Mouse (Mus musculus) spleen, postnatal 4 days (tissue): Measurements from ENCODE around the gene Pik3ca.
A peak's percentile ranks its signal among the peaks of the same experiment; 100 is the strongest.

Experiments used
- DNase-seq, 2 experiments: peaks; one replicate each; pipeline ENCODE4 v3.0.0; 2022; ENCODE audit warnings: low spot score in 2 of 2

Gene Pik3ca

DNA sequence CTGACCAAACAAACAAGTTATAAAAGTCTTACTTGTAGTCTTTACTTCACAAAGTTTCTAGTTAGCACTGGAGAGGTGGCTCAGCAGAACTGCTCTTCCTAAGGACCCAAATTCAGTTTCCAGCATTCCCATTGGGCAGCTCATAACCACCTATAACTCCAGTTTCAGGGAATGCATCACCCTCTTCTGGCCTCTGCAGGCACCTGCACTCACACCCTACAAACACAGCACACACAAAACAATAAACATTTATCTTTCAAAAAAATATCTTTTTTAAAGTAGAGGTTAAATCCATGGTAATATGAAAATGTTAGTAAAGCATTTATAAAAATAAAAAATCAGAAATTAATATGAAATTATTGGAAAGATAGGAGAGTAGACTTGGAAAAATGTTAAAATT lies 44.2 kb downstream of the Pik3ca start:
- no peak for DNase-seq

DNA sequence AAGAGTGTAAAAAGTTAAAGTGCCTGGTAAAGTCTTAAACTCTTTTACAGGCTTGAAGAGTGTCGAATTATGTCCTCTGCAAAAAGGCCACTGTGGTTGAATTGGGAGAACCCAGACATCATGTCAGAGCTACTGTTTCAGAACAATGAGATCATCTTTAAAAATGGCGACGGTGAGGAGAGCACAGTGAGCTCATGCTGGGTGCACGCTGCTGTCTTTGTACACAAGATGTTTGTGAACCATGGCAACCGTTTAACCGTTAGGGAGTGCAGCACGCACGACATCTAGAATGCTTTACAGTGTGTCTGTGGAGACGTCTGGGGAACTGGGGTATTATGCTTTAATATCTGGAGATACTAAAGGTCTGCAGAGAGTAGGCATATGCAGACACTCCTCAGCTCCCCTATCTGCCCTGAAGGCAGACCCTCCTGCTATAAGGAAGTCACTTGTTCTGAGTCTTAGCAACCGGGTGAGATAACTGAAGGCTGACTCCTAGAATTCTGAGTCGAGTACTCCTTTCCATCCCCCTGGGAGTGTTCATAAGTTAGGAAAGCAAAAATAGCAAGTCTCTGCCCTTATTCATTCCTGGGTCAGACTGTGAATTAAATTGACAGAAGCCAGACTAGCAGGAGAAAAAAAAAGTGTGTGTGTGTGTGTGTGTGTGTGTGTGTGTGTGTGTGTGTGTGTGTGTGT lies 57.0 kb downstream of the Pik3ca start:
- peak in 1 of 2 experiments; percentile 45 for DNase-seq

DNA sequence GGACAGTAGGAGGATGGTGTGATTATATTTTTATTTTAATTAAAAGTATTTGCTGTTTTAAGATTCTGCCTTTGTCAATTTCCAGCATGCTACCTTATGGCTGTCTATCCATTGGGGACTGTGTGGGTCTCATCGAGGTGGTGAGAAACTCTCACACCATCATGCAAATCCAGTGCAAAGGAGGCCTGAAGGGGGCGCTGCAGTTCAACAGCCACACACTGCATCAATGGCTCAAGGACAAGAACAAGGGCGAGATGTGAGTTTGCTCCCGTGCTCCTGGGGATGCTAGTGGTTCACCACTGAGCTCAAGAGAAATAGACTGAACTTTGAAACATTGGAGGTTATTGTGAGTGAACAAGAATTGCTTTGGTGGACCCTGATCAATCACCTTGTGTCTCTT lies 62.3 kb downstream of the Pik3ca start:
- DNase-seq, result peak; percentile 51 to 82

DNA sequence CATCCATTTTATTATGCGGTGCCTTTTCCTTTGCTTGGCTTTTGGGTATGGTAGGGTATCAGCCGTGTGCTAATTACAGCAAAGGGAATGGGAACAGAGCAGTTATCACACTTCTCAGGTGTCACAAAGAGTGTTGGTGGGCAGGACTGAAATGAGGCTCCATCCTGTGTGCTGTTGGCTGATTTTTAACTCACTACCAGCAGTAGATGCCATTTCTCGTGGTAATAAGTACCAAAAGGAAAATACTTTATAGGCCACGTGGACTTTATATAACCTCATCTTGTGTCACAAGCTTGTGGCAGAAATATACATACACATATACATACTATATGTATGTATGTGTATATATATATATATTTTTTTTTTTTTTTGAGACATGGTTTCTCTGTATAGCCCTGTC lies 69.8 kb downstream of the Pik3ca start:
- no peak for DNase-seq

DNA sequence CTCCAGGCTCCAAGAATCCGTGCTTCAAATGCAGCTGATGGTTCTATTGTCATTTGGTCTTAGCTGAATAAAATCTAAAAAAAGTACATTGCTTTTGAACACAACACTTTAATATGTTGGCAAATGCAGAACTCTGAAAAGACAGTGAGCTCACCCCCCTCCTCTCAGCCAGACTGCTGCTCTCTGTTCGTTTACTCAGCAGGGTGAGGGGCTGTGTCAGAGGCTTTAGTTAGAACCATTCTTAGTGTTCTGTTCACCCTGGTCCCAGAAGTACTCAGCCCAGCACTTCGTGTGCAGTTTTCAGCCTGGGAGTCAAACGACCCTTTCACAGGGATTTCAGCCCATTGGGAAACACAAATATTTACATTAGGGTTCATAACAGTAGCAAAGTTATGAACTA lies 70.9 kb downstream of the Pik3ca start:
- no peak for DNase-seq

DNA sequence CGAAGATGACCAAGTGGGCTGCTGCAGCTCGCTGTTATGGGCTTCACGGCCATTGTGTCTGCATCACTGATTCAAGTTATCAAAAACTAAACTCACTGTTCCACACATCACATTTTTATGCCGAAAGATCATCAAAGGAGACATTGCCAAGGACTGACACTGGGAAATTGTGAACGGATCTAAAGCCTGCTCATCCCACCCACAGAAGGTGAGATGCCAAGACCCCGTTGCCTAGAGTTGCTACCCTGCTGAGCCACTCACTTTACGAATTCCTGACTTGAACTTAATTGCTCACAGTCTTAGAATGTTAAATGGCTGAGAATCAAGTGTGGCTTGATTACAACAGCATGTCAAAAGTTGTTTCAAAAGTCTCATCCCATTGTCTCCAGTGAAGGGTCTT lies 73.0 kb downstream of the Pik3ca start:
- DNase-seq, result no peak

DNA sequence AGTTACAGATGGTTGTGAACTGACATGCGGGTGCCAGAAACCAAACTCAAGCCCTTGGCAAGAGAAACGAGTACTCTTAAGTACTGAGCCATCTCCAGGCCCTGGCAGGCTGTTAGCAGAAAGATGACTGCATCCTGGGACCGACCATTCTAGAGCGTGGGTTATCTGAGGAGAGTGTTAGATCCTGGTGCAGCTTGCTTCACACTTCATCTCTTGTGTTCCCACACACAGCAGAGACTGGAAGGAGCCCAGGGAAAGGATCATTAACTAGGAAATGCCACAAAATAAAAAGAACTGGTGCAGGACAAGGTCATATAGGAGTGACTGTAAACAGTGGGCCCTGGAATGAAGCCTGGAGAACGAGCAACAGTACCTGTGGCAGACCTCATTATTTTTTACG lies 73.6 kb downstream of the Pik3ca start:
- no peak for DNase-seq

DNA sequence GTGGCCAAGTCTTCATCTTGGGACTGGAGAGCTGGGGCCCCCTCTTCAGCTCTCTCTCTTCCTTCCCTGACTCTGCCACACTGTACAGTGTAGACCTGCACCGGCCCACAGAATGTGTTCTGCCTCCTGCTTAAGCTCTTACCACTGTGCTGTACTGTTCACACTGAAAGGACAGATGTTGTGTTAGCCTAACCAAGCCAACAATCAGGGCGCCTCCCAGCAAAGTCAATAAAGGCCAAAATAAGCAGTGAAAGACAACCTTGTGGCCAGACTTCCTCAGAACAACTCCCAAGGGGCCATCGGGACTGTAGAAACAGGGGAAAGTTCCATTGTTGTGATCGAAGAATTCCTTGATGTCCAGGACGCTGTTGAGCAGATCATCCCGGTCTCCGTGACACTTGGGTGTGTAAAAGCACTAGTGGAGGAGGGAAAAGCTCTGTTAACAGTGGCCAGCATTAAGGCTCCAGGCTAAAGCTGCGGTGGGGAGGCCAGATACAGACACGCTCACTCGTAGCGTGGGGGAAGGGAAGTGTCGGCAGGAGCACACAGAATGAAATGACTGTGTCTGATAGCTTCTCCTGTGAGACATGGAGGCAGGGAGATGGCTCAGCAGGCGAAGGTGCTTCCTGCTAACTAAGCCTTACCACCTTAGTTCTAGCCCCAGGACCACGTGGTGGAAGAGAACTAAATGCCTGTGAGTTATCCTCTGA lies 74.9 kb downstream of the Pik3ca start:
- DNase-seq, result no peak

DNA sequence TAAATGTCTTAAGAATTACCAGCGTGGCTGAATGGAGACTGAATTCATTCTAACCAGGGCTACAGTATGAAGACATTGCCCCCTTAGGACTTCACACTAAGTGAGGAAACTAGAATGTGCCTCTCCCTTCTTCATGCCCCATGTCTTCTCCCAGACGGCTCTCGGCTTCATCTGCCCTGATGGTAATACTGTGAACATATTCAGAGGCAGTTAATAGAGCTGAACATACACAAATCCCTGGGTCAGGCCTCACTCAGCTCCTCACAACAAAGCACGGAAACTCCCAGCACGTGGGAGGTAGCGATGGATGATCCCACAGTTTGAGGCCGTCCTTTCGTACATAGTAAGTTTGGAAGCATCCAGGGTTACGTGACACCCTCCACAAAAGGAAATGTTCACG lies 75.7 kb downstream of the Pik3ca start:
- no peak for DNase-seq

GRCm38 (mm10) chr3:32479961-32480360 lies 82.5 kb downstream of the Pik3ca start:
- DNase-seq, result no peak

DNA sequence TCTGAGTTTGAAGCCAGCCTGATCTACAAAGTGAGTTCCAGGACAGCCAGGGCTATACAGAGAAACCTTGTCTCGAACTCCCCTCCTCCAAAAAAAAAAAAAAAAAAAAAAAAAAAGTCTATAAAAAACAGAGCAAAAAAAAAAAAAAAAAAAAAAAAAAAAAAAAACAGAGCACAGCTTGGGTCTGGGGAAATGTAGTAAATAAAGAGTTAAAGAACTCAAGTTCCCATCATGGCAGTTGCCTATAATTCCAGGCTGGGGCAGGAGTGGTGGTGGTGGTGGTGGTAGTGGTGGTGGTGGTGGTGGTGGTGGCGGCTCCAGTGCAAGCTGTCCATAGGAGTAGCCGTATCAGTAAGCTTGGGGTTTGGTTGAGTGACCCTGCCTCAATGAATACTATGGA lies 85.6 kb downstream of the Pik3ca start:
- no peak for DNase-seq

- no peak for DNase-seq
Observed at GRCm38 (mm10) chr3:32486543-32486942, 89.1 kb downstream of the Pik3ca start.

GRCm38 (mm10) chr3:32488172-32488571 lies 90.7 kb downstream of the Pik3ca start:
- DNase-seq, result no peak

DNA sequence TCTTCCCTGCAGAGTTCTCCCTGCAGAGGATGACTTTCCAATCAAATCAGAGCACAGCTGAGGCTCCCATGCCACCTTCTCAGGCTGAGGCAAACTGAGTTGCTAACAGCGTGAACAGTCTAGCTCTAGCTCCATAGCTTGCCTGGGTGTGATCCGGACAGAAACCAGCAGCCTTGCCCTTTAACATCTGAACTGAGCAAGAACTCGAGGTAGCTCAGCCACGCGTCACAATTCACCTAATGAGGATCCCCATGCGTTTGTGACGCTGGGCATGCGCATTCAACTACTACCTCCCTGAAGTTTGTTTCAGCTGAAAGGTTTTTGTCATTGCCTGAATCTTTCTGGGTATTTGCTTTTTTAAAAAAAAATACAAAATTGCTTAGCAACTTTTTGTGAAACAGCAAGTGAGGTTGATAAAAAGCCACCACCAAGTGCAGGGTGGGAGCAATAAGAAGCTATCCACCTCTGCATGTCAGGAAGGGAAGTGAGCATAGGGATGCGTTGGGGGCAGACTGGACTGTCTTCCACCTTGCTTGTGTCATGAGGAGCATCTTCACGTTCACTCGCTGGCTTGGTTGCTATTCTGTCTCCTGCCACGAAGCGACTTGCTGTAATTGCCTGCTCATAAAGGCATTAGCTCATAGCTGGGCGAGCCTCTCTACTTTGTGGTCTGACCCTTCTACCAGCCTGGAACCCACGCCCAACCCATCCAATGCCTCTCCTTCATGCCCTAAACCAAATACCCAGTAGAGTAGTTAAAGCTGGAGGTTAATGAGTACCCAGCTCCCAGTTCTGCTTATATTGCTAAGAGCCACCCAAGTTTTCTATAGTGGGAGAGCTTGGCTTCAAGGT lies 92.8 kb downstream of the Pik3ca start:
- DNase-seq, result peak in 1 of 2 experiments; percentile 39

GRCm38 (mm10) chr3:32490928-32491315 lies 93.5 kb downstream of the Pik3ca start:
- no peak for DNase-seq

- DNase-seq, result no peak
Observed at GRCm38 (mm10) chr3:32492097-32493090, 94.9 kb downstream of the Pik3ca start, which contains the start of gene Kcnmb3. Gene Kcnmb3 (minus strand): TSS chr3:32492231.

DNA sequence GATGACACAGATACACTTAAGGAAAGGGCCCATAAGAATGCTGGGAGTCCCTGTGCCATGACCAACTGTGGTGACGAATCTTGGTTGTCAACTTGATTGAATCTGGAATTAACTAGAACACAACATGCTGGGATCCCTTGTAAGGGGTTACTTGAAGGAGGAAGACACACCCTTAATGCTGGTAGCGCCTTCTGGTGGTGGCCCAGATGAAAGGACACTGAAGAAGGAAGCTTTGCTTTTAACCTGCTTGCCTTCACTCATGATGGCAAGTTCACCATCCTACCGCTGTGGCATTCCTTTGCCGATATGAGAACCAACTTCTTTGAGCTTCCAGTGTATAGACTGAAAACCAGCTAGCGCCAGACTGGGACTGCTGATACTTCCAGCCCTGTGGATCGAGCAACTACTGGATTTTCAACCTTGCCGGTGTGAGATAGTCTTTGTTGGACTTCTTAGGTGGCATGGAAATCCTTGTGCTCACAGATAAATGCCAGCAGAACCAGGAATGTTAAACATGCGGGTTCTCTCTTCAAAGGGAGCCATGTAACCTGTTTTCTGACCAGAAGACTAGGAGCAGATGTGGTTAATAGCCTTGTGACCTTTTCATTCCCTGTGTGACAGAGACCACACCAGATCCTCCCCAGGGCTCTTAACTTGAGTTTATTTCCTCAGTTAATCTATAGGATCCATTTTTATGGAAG lies 97.1 kb downstream of the Pik3ca start:
- DNase-seq, result no peak

GRCm38 (mm10) chr3:32495088-32495770 lies 97.8 kb downstream of the Pik3ca start:
- no peak for DNase-seq

DNA sequence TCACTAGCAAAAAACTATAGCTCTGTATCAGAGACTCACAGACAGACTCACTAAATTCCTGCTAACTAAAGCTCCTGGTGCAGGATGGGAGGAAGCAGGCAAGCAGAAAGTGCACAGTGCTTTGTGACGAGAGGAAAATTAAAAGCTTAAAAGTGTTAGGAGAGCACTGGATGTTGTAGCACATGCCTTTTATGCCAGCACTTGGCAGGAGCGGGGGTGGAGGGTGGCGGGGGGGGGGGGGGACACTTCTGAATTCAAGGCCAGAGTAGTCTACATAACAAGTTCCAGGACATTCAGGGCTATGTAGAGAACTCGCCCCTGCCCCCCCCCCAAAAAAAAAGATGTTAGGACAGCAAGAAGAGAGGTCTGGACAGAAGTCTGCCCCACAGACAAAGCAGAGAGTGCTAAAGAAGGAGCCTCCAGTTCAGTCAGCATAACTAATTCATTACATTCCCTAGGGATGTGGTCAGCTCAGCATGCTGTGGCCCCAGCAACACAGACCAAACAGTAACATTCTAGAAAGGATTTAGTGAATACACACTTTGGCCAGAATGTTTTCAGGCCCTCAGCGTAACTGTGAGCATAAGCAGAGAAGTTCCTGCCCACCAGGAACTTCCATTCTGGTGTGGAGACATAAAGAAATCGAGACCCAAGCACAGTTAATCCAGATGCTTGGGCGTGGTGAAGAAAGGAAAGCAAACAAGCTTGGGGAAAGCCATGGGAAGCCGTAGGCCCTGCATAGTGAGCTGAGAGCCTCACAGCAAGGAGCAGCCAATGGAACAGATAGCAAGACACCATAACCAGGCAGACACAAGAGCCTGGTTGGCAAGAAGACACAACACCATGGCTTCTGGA lies 98.6 kb downstream of the Pik3ca start:
- no peak for DNase-seq
